Mouse (Mus musculus) gastrocnemius, adult 2 months (tissue): ENCODE measurements around the gene Gemin2. TPM values are rescaled to one million over a fixed set of nuclear protein-coding genes. Genes with fewer than 3 reads are reported as not detected.
"Not testable (repeated sequence)": the region's sequence is repeated elsewhere in the genome, so short reads cannot be mapped to it uniquely, and the experiment has no call there.

Experiments
- DNase-seq: peaks from one replicate; pipeline ENCODE4 v3.0.0; 2022
- H3K27ac ChIP-seq: fragments of 200-600 bp; 2 replicates; pipeline ENCODE4 v1.8.1; 2022; ENCODE audit warnings: mild to moderate bottlenecking
- H3K4me3 ChIP-seq: fragments of 200-600 bp; 2 replicates; pipeline ENCODE4 v1.8.1; 2022; ENCODE audit warnings: mild to moderate bottlenecking, moderate library complexity
- CTCF ChIP-seq: fragments of 200-600 bp; IDR thresholded peaks from 2 replicates; pipeline ENCODE4 v1.8.1; 2022; ENCODE audit warnings: antibody characterized with exemption, mild to moderate bottlenecking, moderate library complexity
- intact Hi-C: fragments of 180-260 bp; cut with DNase I; formaldehyde crosslinking; loops from one replicate; pipeline ENCODE4 v1.15.1; 2025
- long read RNA-seq, 2 experiments: library from polyadenylated mRNA; stranded (forward); transcript quantifications; one replicate each; pipeline ENCODE4 v2.0.0; 2021
- total RNA-seq, 2 experiments: library from RNA; stranded (reverse); gene quantifications; 2 replicates each; pipeline ENCODE4 v1.2.3; 2021

The Gemin2 gene
- 1 to 10 TPM; 4.3 to 5.0 TPM for total RNA-seq
- long read RNA-seq, experiment 1, partial matches to known transcripts = 0 of 3 reads
- long read RNA-seq, experiment 1, other reads (novel, unspliced or antisense) = 2 of 3 reads
- long read RNA-seq, experiment 2, partial matches to known transcripts = 1 of 7 reads
- long read RNA-seq, experiment 2, other reads (novel, unspliced or antisense) = 2 of 7 reads

GRCm38 (mm10) chr12:59013234-59013633 lies at the start of gene Gemin2:
TSS of gene Gemin2 (plus strand) at chr12:59013393.
- Histone ChIP-seq H3K4me3 (peak within 1 kb of the TSS; percentile 99), H3K27ac (peak within 1 kb of the TSS; percentile 95)
- TF ChIP-seq CTCF = peak; percentile 20; the same call in 1 of the 2 replicates
- intact Hi-C loops = loop anchor here (2.0 to 5.0 kb wide), 3 partner anchors 48 to 204 kb away; partner anchors contain the start of genes Fbxo33 and Trappc6b
- DNase-seq = peak; percentile 95

- peak; percentile 73 for TF ChIP-seq CTCF
- DNase-seq = no peak
- intact Hi-C loops = no loop called here
- Histone ChIP-seq H3K4me3 (no peak overlapping the region), H3K27ac (no peak overlapping the region)
Observed at GRCm38 (mm10) chr12:58964583-58964982, 48.6 kb upstream of the Gemin2 start.

GRCm38 (mm10) chr12:58976966-58977365 lies 36.2 kb upstream of the Gemin2 start:
- H3K27ac ChIP-seq = no peak overlapping the region
- no peak for DNase-seq
- H3K4me3 ChIP-seq = no peak overlapping the region
- peak; percentile 36; the same call in 1 of the 2 replicates for TF ChIP-seq CTCF
- intact Hi-C loops = no loop called here

- H3K4me3 ChIP-seq, intact Hi-C loops, DNase-seq, H3K27ac ChIP-seq: not testable (repeated sequence)
Observed at GRCm38 (mm10) chr12:58981178-58981661, 32.0 kb upstream of the Gemin2 start.

GRCm38 (mm10) chr12:58985766-58986165 lies 27.4 kb upstream of the Gemin2 start:
- DNase-seq = no peak
- Histone ChIP-seq H3K4me3 (no peak overlapping the region), H3K27ac (no peak overlapping the region)
- intact Hi-C loops = no loop called here
- no peak for TF ChIP-seq CTCF

GRCm38 (mm10) chr12:59010482-59010881 lies 2.7 kb upstream of the Gemin2 start:
- peak overlapping the region; percentile 99 for H3K4me3 ChIP-seq
- intact Hi-C loops = loop anchor here (5.0 kb wide), 1 partner anchor 207 kb away; the partner anchor contains the start of gene Fbxo33
- peak; percentile 39 for TF ChIP-seq CTCF
- DNase-seq = no peak
- H3K27ac ChIP-seq = peak overlapping the region; percentile 98

GRCm38 (mm10) chr12:59011275-59011843 lies 1.8 kb upstream of the Gemin2 start:
- no peak for TF ChIP-seq CTCF
- H3K27ac ChIP-seq = peak overlapping the region; percentile 98
- no peak for DNase-seq
- H3K4me3 ChIP-seq = peak overlapping the region; percentile 99
- intact Hi-C loops = loop anchor here (5.0 kb wide), 1 partner anchor 206 kb away; the partner anchor contains the start of gene Fbxo33

GRCm38 (mm10) chr12:59011844-59012709 lies 1.1 kb upstream of the Gemin2 start, which contains the start of gene Sec23a:
TSS of gene Sec23a (minus strand) at chr12:59012017.
- intact Hi-C loops = loop anchor here (2.0 to 5.0 kb wide), 3 partner anchors 49 to 205 kb away; partner anchors contain the start of genes Fbxo33 and Trappc6b
- Histone ChIP-seq H3K27ac (peak within 1 kb of the TSS; percentile 98), H3K4me3 (peak within 1 kb of the TSS; percentile 99)
- peak; percentile 99 for DNase-seq
- TF ChIP-seq CTCF = no peak

GRCm38 (mm10) chr12:59012710-59013091 lies 492 bp upstream of the Gemin2 start:
- no peak for DNase-seq
- TF ChIP-seq CTCF = no peak

GRCm38 (mm10) chr12:59017970-59018369 lies 4.8 kb downstream of the Gemin2 start:
- no peak for DNase-seq
- intact Hi-C loops = no loop called here
- Histone ChIP-seq H3K27ac (no peak overlapping the region), H3K4me3 (no peak overlapping the region)
- TF ChIP-seq CTCF = no peak

More at GRCm38 (mm10) chr12:59012710-59013091, 492 bp upstream of the Gemin2 start:
- peak overlapping the region; percentile 95 for H3K27ac ChIP-seq
- intact Hi-C loops = loop anchor here (2.0 to 5.0 kb wide), 3 partner anchors 48 to 205 kb away; partner anchors contain the start of genes Fbxo33 and Trappc6b
- peak overlapping the region; percentile 99 for H3K4me3 ChIP-seq

- no peak for DNase-seq
- intact Hi-C loops = no loop called here
- no peak overlapping the region for H3K27ac ChIP-seq
- H3K4me3 ChIP-seq = no peak overlapping the region
- no peak for TF ChIP-seq CTCF
Observed at GRCm38 (mm10) chr12:59019891-59020290, 6.7 kb downstream of the Gemin2 start.

- intact Hi-C loops = no loop called here
- no peak for DNase-seq
- no peak overlapping the region for H3K27ac ChIP-seq
- H3K4me3 ChIP-seq = no peak overlapping the region
- no peak for TF ChIP-seq CTCF
Observed at GRCm38 (mm10) chr12:59021306-59021705, 8.1 kb downstream of the Gemin2 start.

GRCm38 (mm10) chr12:59032101-59032500 lies 18.9 kb downstream of the Gemin2 start:
- intact Hi-C loops = no loop called here
- TF ChIP-seq CTCF = peak; percentile 42; the same call in 1 of the 2 replicates
- no peak overlapping the region for H3K4me3 ChIP-seq
- no peak overlapping the region for H3K27ac ChIP-seq
- no peak for DNase-seq
